Mouse (Mus musculus) forebrain, embryonic 16.5 days (tissue): ENCODE measurements around the gene Myo15b. TPM values are rescaled to one million over a fixed set of nuclear protein-coding genes. Genes with fewer than 3 reads are reported as not detected.

Source experiments
- ATAC-seq: fragments of 200-750 bp; cut with Nextera tagmentation; 2 replicates; pipeline ENCODE4 v1.8.0; 2017; ENCODE audit warnings: mild to moderate bottlenecking, moderate library complexity
- H3K27ac ChIP-seq: fragments of 300-500 bp; sonication (generic); 2 replicates; pipeline ENCODE4 v1.5.1; 2014; ENCODE audit warnings: low read length, control low read depth
- H3K27me3 ChIP-seq: fragments of 300-500 bp; sonication (generic); replicated peaks from 2 replicates; pipeline ENCODE4 v1.6.1; 2014; ENCODE audit warnings: low read length; ENCODE audit not compliant: control insufficient read depth, insufficient read depth
- H3K36me3 ChIP-seq: fragments of 300-500 bp; sonication (generic); 2 replicates; pipeline ENCODE4 v1.6.1; 2014; ENCODE audit not compliant: control insufficient read depth, insufficient read depth
- H3K4me1 ChIP-seq: fragments of 300-500 bp; sonication (generic); replicated peaks from 2 replicates; pipeline ENCODE4 v1.6.1; 2014; ENCODE audit warnings: low read length; ENCODE audit not compliant: control insufficient read depth, insufficient read depth
- H3K4me2 ChIP-seq: fragments of 300-500 bp; sonication (generic); 2 replicates; pipeline ENCODE4 v1.6.1; 2014; ENCODE audit warnings: mild to moderate bottlenecking, low read length, control low read depth
- H3K4me3 ChIP-seq: fragments of 300-500 bp; sonication (generic); replicated peaks from 2 replicates; pipeline ENCODE4 v1.5.1; 2014; ENCODE audit warnings: mild to moderate bottlenecking, low read length, control low read depth
- H3K9ac ChIP-seq: fragments of 300-500 bp; sonication (generic); replicated peaks from 2 replicates; pipeline ENCODE4 v1.6.1; 2014; ENCODE audit warnings: low read depth, low read length, control low read depth
- H3K9me3 ChIP-seq: fragments of 300-500 bp; sonication (generic); 2 replicates; pipeline ENCODE4 v1.6.1; 2016; ENCODE audit warnings: low read length; ENCODE audit not compliant: control insufficient read depth
- WGBS: fragments of 180-500 bp; shearing (Covaris S2); extraction: QIAGEN DNeasy Blood & Tissue Kit; methylation state at CpG from one replicate; pipeline ENCODE4 v1.1.7; 2014; 5-methylcytosine and 5-hydroxymethylcytosine counted together
- polyA plus RNA-seq: library from polyadenylated mRNA; unstranded; fragments of >200 nt; fragmentation: Nextera tagmentation; extraction: Ambion mirVana; gene quantifications from 2 replicates; pipeline ENCODE4 v1.2.1, GENCODE M21; 2015

The Myo15b gene
- polyA plus RNA-seq, 1 experiment from 2014 or later: 0.18 TPM

DNA sequence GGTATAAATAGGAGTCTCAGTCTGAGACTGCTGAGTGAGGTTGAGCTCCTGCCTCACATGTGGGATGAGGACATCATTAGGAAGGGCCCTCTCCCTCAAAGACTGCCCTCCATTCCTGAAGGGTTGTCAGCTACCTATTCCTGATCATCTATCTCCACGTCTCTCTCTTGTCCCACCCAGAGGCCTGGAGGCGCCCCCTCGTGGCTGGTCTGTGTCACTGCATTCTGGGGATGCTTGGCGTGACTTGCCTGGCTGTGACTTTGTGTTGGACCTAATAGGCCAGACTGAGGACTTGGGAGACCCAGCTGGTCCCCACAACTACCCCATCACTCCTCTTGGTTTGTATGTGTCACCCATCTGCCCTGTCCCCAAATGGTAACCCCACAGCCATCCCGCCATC lies 22.8 kb downstream of the Myo15b start:
- no peak for ATAC-seq
- no peak overlapping the region for H3K27ac ChIP-seq
- no peak overlapping the region for H3K9ac ChIP-seq
- no peak overlapping the region for H3K4me2 ChIP-seq
- no peaks in the 10 kb centered on the region for H3K36me3 ChIP-seq
- no peaks in the 10 kb centered on the region for H3K4me1 ChIP-seq
- H3K27me3 ChIP-seq: peaks cover 3% of the 10 kb centered on the region; the same call in 1 of the 2 replicates
- H3K4me3 ChIP-seq: no peak overlapping the region
- WGBS: 23% methylated on average over 5 of the region's 5 CpGs
- no peaks in the 10 kb centered on the region for H3K9me3 ChIP-seq

- Histone ChIP-seq H3K27ac (no peak overlapping the region), H3K9me3 (no peaks in the 10 kb centered on the region), H3K9ac (no peak overlapping the region), H3K36me3 (no peaks in the 10 kb centered on the region), H3K4me1 (0 out of 2 replicates have a peak, but pooled peaks cover 2% of the 10 kb centered on the region), H3K4me3 (no peak overlapping the region), H3K4me2 (no peak overlapping the region), H3K27me3 (peaks cover 3% of the 10 kb centered on the region; the same call in 1 of the 2 replicates)
- 34% methylated on average over 17 of the region's 17 CpGs for WGBS
- ATAC-seq: no peak
Observed at GRCm38 (mm10) chr11:115883251-115883650, 25.0 kb downstream of the Myo15b start.

GRCm38 (mm10) chr11:115884361-115884760 lies 26.2 kb downstream of the Myo15b start:
- ATAC-seq: no peak
- no peak overlapping the region for H3K4me2 ChIP-seq

DNA sequence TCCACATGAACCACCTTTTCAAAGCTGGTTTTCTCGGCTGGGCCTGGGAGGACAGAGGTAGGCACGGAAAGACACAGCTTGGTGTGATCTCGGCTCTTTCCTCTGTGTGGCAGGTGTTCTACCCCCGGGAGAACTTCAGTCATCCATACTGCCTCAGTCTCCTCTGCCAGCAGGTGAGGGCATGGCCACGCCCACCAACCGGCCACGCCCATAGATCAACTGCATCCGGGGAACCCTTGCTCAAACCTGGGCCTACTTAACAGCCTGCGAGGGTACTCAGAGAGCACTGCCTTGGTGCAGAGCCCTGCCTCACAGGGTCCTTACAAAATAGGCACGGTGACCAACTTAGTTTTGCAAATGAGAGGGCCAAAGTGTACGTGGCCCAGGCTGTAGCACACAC lies 27.1 kb downstream of the Myo15b start:
- Histone ChIP-seq H3K27ac (no peak overlapping the region), H3K9me3 (no peaks in the 10 kb centered on the region), H3K27me3 (peaks cover 3% of the 10 kb centered on the region; the same call in 1 of the 2 replicates), H3K4me3 (no peak overlapping the region), H3K4me1 (0 out of 2 replicates have a peak, but pooled peaks cover 2% of the 10 kb centered on the region), H3K4me2 (no peak overlapping the region), H3K36me3 (no peaks in the 10 kb centered on the region), H3K9ac (no peak overlapping the region)
- ATAC-seq: no peak
- WGBS: 75% methylated on average over 11 of the region's 11 CpGs

More at GRCm38 (mm10) chr11:115884361-115884760, 26.2 kb downstream of the Myo15b start:
- H3K4me3 ChIP-seq: no peak overlapping the region
- H3K9ac ChIP-seq: no peak overlapping the region
- H3K36me3 ChIP-seq: no peaks in the 10 kb centered on the region
- H3K27me3 ChIP-seq: peaks cover 3% of the 10 kb centered on the region; the same call in 1 of the 2 replicates
- no peak overlapping the region for H3K27ac ChIP-seq
- 0 out of 2 replicates have a peak, but pooled peaks cover 2% of the 10 kb centered on the region for H3K4me1 ChIP-seq
- H3K9me3 ChIP-seq: no peaks in the 10 kb centered on the region
- WGBS: 96% methylated on average over 3 of the region's 3 CpGs

GRCm38 (mm10) chr11:115886446-115886845 lies 28.2 kb downstream of the Myo15b start:
- H3K9ac ChIP-seq: no peak overlapping the region
- peaks cover 3% of the 10 kb centered on the region; the same call in 1 of the 2 replicates for H3K27me3 ChIP-seq
- H3K4me1 ChIP-seq: 0 out of 2 replicates have a peak, but pooled peaks cover 2% of the 10 kb centered on the region
- no peak overlapping the region for H3K4me3 ChIP-seq
- H3K27ac ChIP-seq: no peak overlapping the region
- no peaks in the 10 kb centered on the region for H3K9me3 ChIP-seq
- ATAC-seq: no peak
- no peak overlapping the region for H3K4me2 ChIP-seq
- no peaks in the 10 kb centered on the region for H3K36me3 ChIP-seq
- 90% methylated on average over 11 of the region's 11 CpGs for WGBS

DNA sequence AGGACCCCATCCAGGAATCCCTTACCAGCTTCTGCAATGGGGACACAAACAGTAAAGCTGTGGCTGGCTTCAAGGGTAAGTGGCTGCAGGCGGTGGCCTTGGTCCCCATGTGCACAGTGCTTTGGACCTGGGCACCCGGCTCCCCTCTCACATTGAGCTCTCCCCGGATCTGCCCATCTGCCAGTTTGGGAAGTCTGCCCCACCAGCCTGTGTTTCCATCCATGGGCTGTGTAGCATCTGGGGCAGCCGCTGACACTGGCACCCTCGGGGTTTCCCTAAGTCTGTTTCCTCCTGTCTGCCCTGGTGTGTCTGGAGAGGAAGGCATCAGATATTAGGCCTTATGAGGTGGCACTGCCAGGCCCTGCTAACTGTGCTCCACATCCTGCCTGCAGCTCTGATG lies 29.8 kb downstream of the Myo15b start:
- WGBS: 73% methylated on average over 5 of the region's 5 CpGs

DNA sequence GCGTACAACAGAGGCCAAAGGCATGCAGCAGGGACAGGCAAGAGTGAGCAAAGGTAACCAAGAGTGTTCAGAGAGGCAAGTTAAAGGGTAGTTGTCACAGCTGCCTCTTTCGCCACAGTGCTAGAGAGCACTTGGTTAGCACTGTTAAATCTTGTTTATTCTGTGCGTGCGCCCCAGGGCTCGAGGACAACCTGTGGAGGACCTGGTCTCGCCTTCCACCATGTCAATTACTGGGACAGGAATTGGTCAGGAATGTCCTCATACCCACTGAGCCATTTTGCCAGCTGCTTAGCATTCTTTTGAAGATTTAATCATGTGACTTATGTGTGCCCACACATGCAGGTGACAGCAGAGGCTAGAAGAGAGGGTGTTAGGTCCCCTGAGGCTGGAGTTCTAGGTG lies 31.0 kb downstream of the Myo15b start:
- Histone ChIP-seq H3K27me3 (no peaks in the 10 kb centered on the region), H3K9ac (no peak overlapping the region), H3K9me3 (no peaks in the 10 kb centered on the region), H3K4me2 (no peak overlapping the region), H3K36me3 (no peaks in the 10 kb centered on the region; the same call in 1 of the 2 replicates), H3K4me1 (0 out of 2 replicates have a peak, but pooled peaks cover 2% of the 10 kb centered on the region), H3K27ac (no peak overlapping the region), H3K4me3 (no peak overlapping the region)
- ATAC-seq: no peak
- WGBS: 91% methylated on average over 6 of the region's 6 CpGs

More for the DNA sequence above, 29.8 kb downstream of the Myo15b start:
- Histone ChIP-seq H3K36me3 (no peaks in the 10 kb centered on the region), H3K9me3 (no peaks in the 10 kb centered on the region), H3K27me3 (peaks cover 3% of the 10 kb centered on the region; the same call in 1 of the 2 replicates), H3K4me3 (no peak overlapping the region), H3K9ac (no peak overlapping the region), H3K4me2 (no peak overlapping the region), H3K27ac (no peak overlapping the region), H3K4me1 (0 out of 2 replicates have a peak, but pooled peaks cover 2% of the 10 kb centered on the region)
- no peak for ATAC-seq

GRCm38 (mm10) chr11:115892213-115892612 lies 34.0 kb downstream of the Myo15b start:
- ATAC-seq: no peak
- H3K4me1 ChIP-seq: 0 out of 2 replicates have a peak, but pooled peaks cover 2% of the 10 kb centered on the region
- H3K4me2 ChIP-seq: no peak overlapping the region
- no peaks in the 10 kb centered on the region for H3K9me3 ChIP-seq
- H3K27me3 ChIP-seq: no peaks in the 10 kb centered on the region
- no peak overlapping the region for H3K4me3 ChIP-seq
- no peak overlapping the region for H3K27ac ChIP-seq
- H3K36me3 ChIP-seq: peaks cover 3% of the 10 kb centered on the region; the same call in 1 of the 2 replicates
- 55% methylated on average over 6 of the region's 6 CpGs for WGBS
- no peak overlapping the region for H3K9ac ChIP-seq

GRCm38 (mm10) chr11:115893071-115893470 lies 34.9 kb downstream of the Myo15b start:
- peaks cover 3% of the 10 kb centered on the region; the same call in 1 of the 2 replicates for H3K36me3 ChIP-seq
- no peak for ATAC-seq
- 0 out of 2 replicates have a peak, but pooled peaks cover under 1% of the 10 kb centered on the region for H3K4me1 ChIP-seq
- no peak overlapping the region for H3K4me3 ChIP-seq
- WGBS: 87% methylated on average over 9 of the region's 9 CpGs
- H3K9ac ChIP-seq: no peak overlapping the region
- no peak overlapping the region for H3K27ac ChIP-seq
- H3K27me3 ChIP-seq: no peaks in the 10 kb centered on the region
- no peak overlapping the region for H3K4me2 ChIP-seq
- H3K9me3 ChIP-seq: no peaks in the 10 kb centered on the region
